Mouse (Mus musculus) monocyte, adult 2 months (primary cell): ENCODE data around the gene Ctss.
"Not testable (repeated sequence)": the region's sequence is repeated elsewhere in the genome, so short reads cannot be mapped to it uniquely, and the experiment has no call there.

Experiments
- DNase-seq, 2 experiments: peaks; one replicate each; pipeline ENCODE4 v3.0.0; 2022; ENCODE audit warnings: low spot score in 2 of 2, low read depth in 1 of 2

Gene Ctss

GRCm38 (mm10) chr3:95531025-95531424 lies 4.4 kb downstream of the Ctss start:
- no peak for DNase-seq

- no peak for DNase-seq
Observed at GRCm38 (mm10) chr3:95533364-95533763, 6.8 kb downstream of the Ctss start.

- DNase-seq, result no peak
Observed at GRCm38 (mm10) chr3:95534927-95535326, 8.3 kb downstream of the Ctss start.

GRCm38 (mm10) chr3:95538936-95539335 lies 12.3 kb downstream of the Ctss start:
- no peak for DNase-seq

GRCm38 (mm10) chr3:95539837-95540236 lies 13.3 kb downstream of the Ctss start:
- DNase-seq, result no peak

GRCm38 (mm10) chr3:95541186-95541585 lies 14.6 kb downstream of the Ctss start:
- DNase-seq, result not testable (repeated sequence)

GRCm38 (mm10) chr3:95542171-95542570 lies 15.6 kb downstream of the Ctss start:
- no peak for DNase-seq

GRCm38 (mm10) chr3:95542981-95543380 lies 16.4 kb downstream of the Ctss start:
- DNase-seq, result no peak

GRCm38 (mm10) chr3:95550176-95550575 lies 23.6 kb downstream of the Ctss start:
- no peak for DNase-seq

GRCm38 (mm10) chr3:95553986-95554385 lies 27.4 kb downstream of the Ctss start:
- DNase-seq, result no peak

GRCm38 (mm10) chr3:95559437-95559836 lies 32.9 kb downstream of the Ctss start, which contains the start of gene Hormad1:
TSS of gene Hormad1 (plus strand) at chr3:95559677.
- DNase-seq, result no peak

- no peak for DNase-seq
Observed at GRCm38 (mm10) chr3:95560738-95561137, 34.2 kb downstream of the Ctss start.

- no peak for DNase-seq
Observed at GRCm38 (mm10) chr3:95561826-95562225, 35.2 kb downstream of the Ctss start.

- DNase-seq, result no peak
Observed at GRCm38 (mm10) chr3:95569585-95569984, 43.0 kb downstream of the Ctss start.

GRCm38 (mm10) chr3:95587754-95588603 lies 61.4 kb downstream of the Ctss start:
- no peak for DNase-seq

- peak; percentile 76 to 81 for DNase-seq
Observed at GRCm38 (mm10) chr3:95588604-95589086, 62.1 kb downstream of the Ctss start, which contains the start of gene Golph3l. TSS of gene Golph3l (plus strand) at chr3:95588934.

- no peak for DNase-seq
Observed at GRCm38 (mm10) chr3:95598734-95599133, 72.1 kb downstream of the Ctss start.

GRCm38 (mm10) chr3:95601287-95601686 lies 74.7 kb downstream of the Ctss start:
- DNase-seq, result no peak
